Mouse (Mus musculus): Measurements from ENCODE around the gene C530008M17Rik. TPM values are rescaled to one million over a fixed set of nuclear protein-coding genes. Genes with fewer than 3 reads are reported as not detected.

Gene C530008M17Rik
- total RNA-seq, 2 experiments from 2014 or later, result 85.4 to 87.6 TPM

GRCm38 (mm10) chr5:76659958-76660635 is 3.8 kb downstream of the C530008M17Rik start:
- intact Hi-C loops (cut with DNase I), result loop anchor here (5.0 kb wide), 2 partner anchors 73 to 182 kb away; partner anchors contain the start of gene Cep135
- DNase-seq (ENCODE audit: low spot score in 2 of 2), result no peak

GRCm38 (mm10) chr5:76661310-76661709 is 5.0 kb downstream of the C530008M17Rik start:
- DNase-seq (ENCODE audit: low spot score in 2 of 2), result no peak
- intact Hi-C loops (cut with DNase I), result no loop called here

- intact Hi-C loops (cut with DNase I), result no loop called here
- DNase-seq (ENCODE audit: low spot score in 2 of 2), result no peak
These were observed 8.6 kb downstream of the C530008M17Rik start for GRCm38 (mm10) chr5:76664936-76665335.

GRCm38 (mm10) chr5:76665421-76665820 is 9.1 kb downstream of the C530008M17Rik start:
- intact Hi-C loops (cut with DNase I), result no loop called here
- no peak for DNase-seq (ENCODE audit: low spot score in 2 of 2)

- no peak for DNase-seq (ENCODE audit: low spot score in 2 of 2)
- intact Hi-C loops (cut with DNase I), result no loop called here
These were observed 9.9 kb downstream of the C530008M17Rik start for GRCm38 (mm10) chr5:76666026-76666756.

- no peak for DNase-seq (ENCODE audit: low spot score in 2 of 2)
- intact Hi-C loops (cut with DNase I), result no loop called here
These were observed 11.8 kb downstream of the C530008M17Rik start for GRCm38 (mm10) chr5:76668118-76668517.

GRCm38 (mm10) chr5:76668547-76668946 is 12.2 kb downstream of the C530008M17Rik start:
- intact Hi-C loops (cut with DNase I), result no loop called here
- no peak for DNase-seq (ENCODE audit: low spot score in 2 of 2)

- intact Hi-C loops (cut with DNase I), result no loop called here
These were observed 13.9 kb downstream of the C530008M17Rik start for GRCm38 (mm10) chr5:76670183-76670582.

GRCm38 (mm10) chr5:76674022-76674653 is 17.8 kb downstream of the C530008M17Rik start:
- intact Hi-C loops (cut with DNase I), result no loop called here
- no peak for DNase-seq (ENCODE audit: low spot score in 2 of 2)

More at GRCm38 (mm10) chr5:76670183-76670582, 13.9 kb downstream of the C530008M17Rik start:
- no peak for DNase-seq (ENCODE audit: low spot score in 2 of 2)

GRCm38 (mm10) chr5:76675369-76675768 is 19.1 kb downstream of the C530008M17Rik start:
- DNase-seq (ENCODE audit: low spot score in 2 of 2), result no peak
- intact Hi-C loops (cut with DNase I), result no loop called here

GRCm38 (mm10) chr5:76680959-76681358 is 24.6 kb downstream of the C530008M17Rik start:
- intact Hi-C loops (cut with DNase I), result no loop called here
- DNase-seq (ENCODE audit: low spot score in 2 of 2), result no peak

GRCm38 (mm10) chr5:76681895-76682656 is 25.8 kb downstream of the C530008M17Rik start:
- intact Hi-C loops (cut with DNase I), result no loop called here
- peak in 1 of 2 experiments; percentile 54 for DNase-seq (ENCODE audit: low spot score in 2 of 2)

GRCm38 (mm10) chr5:76683455-76683854 is 27.1 kb downstream of the C530008M17Rik start:
- intact Hi-C loops (cut with DNase I), result no loop called here
- DNase-seq (ENCODE audit: low spot score in 2 of 2), result no peak

- intact Hi-C loops (cut with DNase I), result no loop called here
- DNase-seq (ENCODE audit: low spot score in 2 of 2), result no peak
These were observed 28.6 kb downstream of the C530008M17Rik start for GRCm38 (mm10) chr5:76684658-76685605.

- DNase-seq (ENCODE audit: low spot score in 2 of 2), result no peak
- intact Hi-C loops (cut with DNase I), result no loop called here
These were observed 31.8 kb downstream of the C530008M17Rik start for GRCm38 (mm10) chr5:76687961-76688600.

GRCm38 (mm10) chr5:76688643-76689042 is 32.3 kb downstream of the C530008M17Rik start:
- no peak for DNase-seq (ENCODE audit: low spot score in 2 of 2)
- intact Hi-C loops (cut with DNase I), result no loop called here

- intact Hi-C loops (cut with DNase I), result no loop called here
- DNase-seq (ENCODE audit: low spot score in 2 of 2), result no peak
These were observed 33.9 kb downstream of the C530008M17Rik start for GRCm38 (mm10) chr5:76690177-76690593.

GRCm38 (mm10) chr5:76691251-76691650 is 34.9 kb downstream of the C530008M17Rik start:
- intact Hi-C loops (cut with DNase I), result no loop called here

More at GRCm38 (mm10) chr5:76691251-76691650, 34.9 kb downstream of the C530008M17Rik start:
- DNase-seq (ENCODE audit: low spot score in 2 of 2), result no peak

All from left cerebral cortex, postnatal 14 days (tissue).